Mouse (Mus musculus) lung, postnatal 4 days (tissue): Measurements from ENCODE around the gene Cxcl15.

Source experiments
- DNase-seq, 2 experiments: peaks; one replicate each; pipeline ENCODE4 v3.0.0; 2021

Cxcl15 gene

GRCm38 (mm10) chr5:90794195-90794625, at the start of gene Cxcl15:
Cxcl15 (plus strand) TSS chr5:90794534.
- DNase-seq = peak; percentile 68 to 75

GRCm38 (mm10) chr5:90753934-90754333, 40.4 kb upstream of the Cxcl15 start:
- DNase-seq = no peak

GRCm38 (mm10) chr5:90758020-90758605, 36.2 kb upstream of the Cxcl15 start:
- no peak for DNase-seq

GRCm38 (mm10) chr5:90759077-90760065, 35.0 kb upstream of the Cxcl15 start, which contains the start of gene Cxcl5:
Cxcl5 (plus strand) TSS chr5:90759360.
- no peak for DNase-seq

- no peak for DNase-seq
Measured at GRCm38 (mm10) chr5:90760303-90760702, 34.0 kb upstream of the Cxcl15 start.

- no peak for DNase-seq
Measured at GRCm38 (mm10) chr5:90760844-90761243, 33.5 kb upstream of the Cxcl15 start.

- no peak for DNase-seq
Measured at GRCm38 (mm10) chr5:90761834-90762233, 32.5 kb upstream of the Cxcl15 start.

- no peak for DNase-seq
Measured at GRCm38 (mm10) chr5:90763912-90764665, 30.2 kb upstream of the Cxcl15 start.

DNA sequence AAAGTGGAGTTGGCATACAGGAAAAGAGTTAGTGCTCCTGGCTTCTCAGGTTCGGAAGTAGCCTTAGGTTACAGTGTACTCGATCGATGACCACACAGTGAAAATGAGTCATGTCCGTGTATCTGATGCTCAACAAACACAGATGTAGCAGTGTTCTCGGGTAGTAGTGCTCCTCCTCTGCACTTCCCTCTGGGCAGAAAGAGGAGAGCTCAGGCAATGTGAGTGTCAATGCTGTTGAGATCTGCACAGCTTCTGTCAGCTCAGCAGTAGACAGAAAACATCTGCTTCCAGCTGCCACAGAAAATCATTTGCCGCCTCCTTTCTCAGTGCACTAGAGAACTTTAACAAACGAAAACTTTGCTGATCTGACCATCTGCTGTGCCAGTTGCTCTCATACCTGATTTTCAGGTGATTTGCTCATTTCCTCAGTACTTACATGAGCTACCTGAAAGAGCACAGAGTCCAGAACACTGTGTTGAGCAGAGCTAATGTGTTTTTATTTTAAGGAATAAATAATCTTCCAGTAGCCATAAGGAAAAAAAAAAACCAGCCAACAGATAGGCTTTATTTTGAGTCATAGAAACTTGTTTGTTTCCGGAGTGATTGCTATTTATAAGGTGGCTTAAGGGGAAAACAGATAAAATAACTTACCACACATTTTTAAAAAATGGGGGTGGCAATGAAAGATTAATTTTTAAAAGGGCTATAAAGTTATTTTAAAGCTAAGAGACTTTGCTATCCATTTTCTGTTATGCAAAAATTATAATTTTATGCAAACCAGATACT, 28.3 kb upstream of the Cxcl15 start:
- no peak for DNase-seq

DNA sequence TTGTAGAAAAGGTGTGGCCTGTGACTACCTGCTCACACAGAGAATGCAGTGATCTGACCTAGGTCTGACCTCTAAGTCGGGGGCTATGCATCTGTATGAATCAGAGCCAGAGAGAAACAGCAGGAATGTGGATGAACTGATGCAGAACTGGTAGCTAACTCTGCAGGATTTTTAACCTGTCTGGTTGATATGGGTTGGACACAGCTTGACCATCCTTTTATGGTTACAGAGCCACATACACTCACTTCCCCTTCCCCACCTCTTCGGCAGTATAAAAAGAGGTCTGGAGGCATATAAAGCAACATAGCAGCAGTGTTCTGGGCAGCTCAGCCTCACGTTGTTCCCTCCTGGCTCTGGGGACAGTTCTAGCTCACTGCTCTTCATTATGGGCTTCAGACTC, 26.1 kb upstream of the Cxcl15 start, which contains the start of gene Ppbp:
Ppbp (plus strand) TSS at position 301 of the 400 bp plus-strand sequence.
- no peak for DNase-seq

DNA sequence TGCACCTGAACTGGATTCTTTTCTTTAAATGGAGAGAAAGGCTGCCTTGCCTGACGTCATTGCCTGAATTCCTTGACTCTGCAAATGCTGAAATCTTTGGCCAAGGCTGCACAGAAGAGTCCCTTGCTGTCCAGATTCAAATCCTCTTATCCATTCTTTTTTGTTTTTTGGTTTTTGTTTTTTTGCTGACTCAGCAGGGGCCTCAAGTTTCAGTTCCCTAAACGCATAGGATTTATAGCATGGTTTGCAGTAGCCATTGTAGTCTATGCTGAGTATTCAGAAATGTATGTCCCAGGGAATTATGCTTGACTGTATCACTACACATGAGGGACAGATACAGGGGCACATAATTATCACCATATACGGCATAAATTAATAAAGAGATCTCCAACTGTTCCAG, 23.0 kb upstream of the Cxcl15 start:
- DNase-seq = no peak

DNA sequence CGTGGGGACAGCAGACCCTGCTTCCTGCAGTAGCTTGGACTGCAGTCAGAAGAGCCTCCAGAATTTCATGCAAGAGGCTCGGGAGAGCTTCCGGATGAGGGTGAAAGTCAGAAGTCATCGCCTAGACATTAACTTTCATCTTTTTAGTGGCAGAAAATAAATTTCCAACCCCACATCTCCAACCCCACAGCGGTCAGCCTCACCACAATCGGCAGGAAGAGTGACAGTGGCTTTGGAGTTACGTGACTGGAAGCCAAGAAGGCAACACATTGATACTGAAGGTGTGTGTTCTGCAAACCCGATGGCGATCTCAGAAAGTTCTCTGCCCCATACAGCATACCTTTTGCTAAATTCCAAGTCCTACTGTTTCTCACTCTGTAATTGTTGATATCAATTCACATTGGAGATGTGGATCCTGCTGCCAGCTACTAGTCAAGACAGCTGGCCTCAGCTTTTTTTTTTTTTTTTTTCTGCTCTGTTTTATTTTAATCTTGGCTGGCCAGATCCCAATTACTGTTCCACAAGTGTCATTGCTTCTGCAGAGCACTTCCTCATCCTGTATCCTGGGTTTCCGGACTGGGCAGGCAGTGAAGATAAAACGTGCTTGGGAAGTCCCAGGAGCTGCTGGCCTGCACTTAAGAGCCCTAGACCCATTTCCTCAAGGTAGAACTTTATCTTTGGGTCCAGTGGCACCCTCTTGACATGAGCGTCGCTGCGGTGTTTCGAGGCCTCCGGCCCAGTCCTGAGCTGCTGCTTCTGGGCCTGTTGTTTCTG, 22.3 kb upstream of the Cxcl15 start, which contains the start of gene Pf4:
Pf4 (plus strand) TSS at position 556 of the 774 bp plus-strand sequence.
- peak; percentile 26 to 54 for DNase-seq

DNA sequence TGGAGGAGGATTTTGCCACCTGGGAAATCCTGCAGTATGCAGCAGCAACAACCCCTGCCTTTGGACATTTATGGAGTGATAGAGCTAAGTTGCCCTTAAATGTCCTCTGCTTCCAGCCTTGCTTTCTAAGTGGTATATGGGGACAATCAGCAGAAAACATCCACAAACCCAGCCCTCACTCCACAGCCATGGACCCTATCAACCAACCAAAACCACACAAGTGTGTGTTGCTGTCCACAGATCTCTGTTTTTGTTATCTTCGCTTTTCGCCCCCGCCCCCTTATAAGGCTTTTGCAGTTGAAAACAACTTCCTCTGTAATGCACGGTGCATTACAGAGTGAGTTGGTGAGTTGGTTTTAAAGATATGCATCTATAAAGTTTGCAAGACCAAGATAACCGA, 18.8 kb upstream of the Cxcl15 start:
- DNase-seq = no peak

- DNase-seq = no peak
Measured at GRCm38 (mm10) chr5:90777621-90778020, 16.7 kb upstream of the Cxcl15 start.

- no peak for DNase-seq
Measured at GRCm38 (mm10) chr5:90778856-90779255, 15.5 kb upstream of the Cxcl15 start.

- DNase-seq = no peak
Measured at GRCm38 (mm10) chr5:90783697-90784096, 10.6 kb upstream of the Cxcl15 start.

GRCm38 (mm10) chr5:90785659-90786588, 8.4 kb upstream of the Cxcl15 start, which contains the start of gene Cxcl3:
Cxcl3 (plus strand) TSS chr5:90786103.
- peak; percentile 39 to 55 for DNase-seq

DNA sequence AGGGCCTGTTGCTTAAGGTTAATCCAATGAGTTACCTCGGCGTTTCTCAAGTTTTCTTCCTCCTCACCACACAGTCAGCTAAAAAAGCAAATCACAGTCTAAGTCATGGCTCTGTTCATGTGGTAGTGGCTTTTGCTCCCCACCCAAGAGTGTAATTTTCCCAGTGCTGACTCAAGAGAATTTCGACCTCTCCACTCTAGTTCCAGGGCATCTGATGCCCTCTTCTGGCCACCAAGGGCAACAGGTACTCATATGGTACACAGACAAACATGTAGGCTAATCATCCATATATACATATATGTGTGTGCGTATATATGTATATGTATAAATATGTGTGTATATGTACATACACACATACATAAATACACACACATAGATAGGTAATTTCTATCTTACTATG, 6.2 kb upstream of the Cxcl15 start:
- DNase-seq = no peak

- DNase-seq = no peak
Measured at GRCm38 (mm10) chr5:90789306-90790073, 4.8 kb upstream of the Cxcl15 start.
